Mouse (Mus musculus) gastrocnemius, adult 2 months (tissue): ENCODE data around the gene Nfe2l2. TPM values are rescaled to one million over a fixed set of nuclear protein-coding genes. Genes with fewer than 3 reads are reported as not detected.
A peak's percentile ranks its signal among the peaks of the same experiment; 100 is the strongest.

ENCODE experiments used
- DNase-seq: peaks from one replicate; pipeline ENCODE4 v3.0.0; 2022
- H3K27ac ChIP-seq: fragments of 200-600 bp; 2 replicates; pipeline ENCODE4 v1.8.1; 2022; ENCODE audit warnings: mild to moderate bottlenecking
- H3K4me3 ChIP-seq: fragments of 200-600 bp; 2 replicates; pipeline ENCODE4 v1.8.1; 2022; ENCODE audit warnings: mild to moderate bottlenecking, moderate library complexity
- CTCF ChIP-seq: fragments of 200-600 bp; IDR thresholded peaks from 2 replicates; pipeline ENCODE4 v1.8.1; 2022; ENCODE audit warnings: antibody characterized with exemption, mild to moderate bottlenecking, moderate library complexity
- intact Hi-C: fragments of 180-260 bp; cut with DNase I; formaldehyde crosslinking; loops from one replicate; pipeline ENCODE4 v1.15.1; 2025
- total RNA-seq, 2 experiments: library from RNA; stranded (reverse); gene quantifications; 2 replicates each; pipeline ENCODE4 v1.2.3; 2021

The Nfe2l2 gene
- total RNA-seq, 2 experiments from 2014 or later: 32.9 to 41.0 TPM

- no peak for DNase-seq
- TF ChIP-seq CTCF: peak; percentile 4; the same call in 1 of the 2 replicates
- H3K27ac ChIP-seq: no peak overlapping the region
- no peak overlapping the region for H3K4me3 ChIP-seq
- intact Hi-C loops: no loop called here
These were observed 33.8 kb downstream of the Nfe2l2 start for GRCm38 (mm10) chr2:75670446-75671336.

- no peak for DNase-seq
- Histone ChIP-seq H3K27ac (no peak overlapping the region), H3K4me3 (no peak overlapping the region)
- TF ChIP-seq CTCF: no peak
- intact Hi-C loops: no loop called here
These were observed 34.7 kb downstream of the Nfe2l2 start for GRCm38 (mm10) chr2:75669491-75670445.

DNA sequence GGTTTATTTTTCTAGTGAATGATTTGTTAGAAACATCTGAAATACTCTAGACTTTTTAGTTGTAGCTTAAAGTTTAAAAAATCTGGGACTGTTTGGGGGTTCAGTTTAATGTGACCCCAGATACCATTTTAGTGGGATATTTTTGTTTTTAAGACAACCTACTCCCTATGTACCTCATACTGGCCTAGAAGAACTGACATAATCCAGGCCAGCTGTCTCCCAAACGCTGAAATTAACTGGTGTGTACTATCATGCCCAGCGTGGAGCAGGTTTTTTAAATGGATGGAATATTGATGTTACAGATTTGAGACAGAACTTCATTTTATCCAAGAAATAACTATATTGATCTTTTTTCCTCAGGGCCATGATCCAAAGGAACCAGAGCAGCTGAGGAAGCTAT lies 43.3 kb downstream of the Nfe2l2 start:
- no peak for TF ChIP-seq CTCF
- intact Hi-C loops: no loop called here
- peak overlapping the region; percentile 74 for H3K4me3 ChIP-seq
- DNase-seq: no peak
- H3K27ac ChIP-seq: peak overlapping the region; percentile 99; the same call in 1 of the 2 replicates

DNA sequence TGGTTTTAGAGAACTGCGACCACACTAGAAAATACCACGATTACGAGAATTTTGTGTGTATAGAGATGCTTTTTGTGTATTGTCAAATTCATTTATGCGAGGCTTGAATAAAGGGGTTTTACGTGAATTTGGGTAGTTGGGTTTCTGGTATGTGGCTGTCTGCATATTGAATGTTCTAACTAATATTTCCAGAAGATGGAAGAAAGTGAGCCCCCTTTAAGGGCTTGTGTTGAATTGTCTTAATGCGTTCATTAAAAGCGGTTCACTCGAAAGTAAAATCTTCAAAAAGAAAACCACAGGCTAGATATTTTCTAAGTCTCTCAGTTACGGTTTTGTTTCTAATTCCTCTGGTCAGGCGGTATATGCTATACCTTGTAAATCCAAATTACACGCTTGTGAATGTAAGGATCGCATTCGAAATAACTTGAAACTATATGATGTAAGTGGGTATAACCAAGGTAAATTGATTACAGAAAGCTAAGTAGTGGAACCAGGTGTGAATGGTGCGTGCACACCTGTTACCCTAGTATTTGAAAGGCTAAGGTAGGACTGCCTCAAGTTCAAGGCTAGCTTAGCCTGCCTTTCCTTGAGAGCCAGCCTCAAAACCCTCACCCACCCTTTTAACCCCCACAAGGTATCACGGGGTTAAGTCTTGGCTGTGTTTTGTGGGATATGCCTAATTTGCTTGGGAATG lies 44.0 kb downstream of the Nfe2l2 start:
- intact Hi-C loops: no loop called here
- peak overlapping the region; percentile 74 for H3K4me3 ChIP-seq
- H3K27ac ChIP-seq: peak overlapping the region; percentile 99
- no peak for TF ChIP-seq CTCF
- no peak for DNase-seq

- Histone ChIP-seq H3K4me3 (peak overlapping the region; percentile 74), H3K27ac (peak overlapping the region; percentile 99)
- TF ChIP-seq CTCF: no peak; the same call in 1 of the 2 replicates
- DNase-seq: peak; percentile 98
- intact Hi-C loops: loop anchor here (1.0 to 5.0 kb wide), 3 partner anchors 23 to 52 kb away; partner anchors contain the start of gene Nfe2l2
These were observed 44.8 kb downstream of the Nfe2l2 start for GRCm38 (mm10) chr2:75659629-75659960.

DNA sequence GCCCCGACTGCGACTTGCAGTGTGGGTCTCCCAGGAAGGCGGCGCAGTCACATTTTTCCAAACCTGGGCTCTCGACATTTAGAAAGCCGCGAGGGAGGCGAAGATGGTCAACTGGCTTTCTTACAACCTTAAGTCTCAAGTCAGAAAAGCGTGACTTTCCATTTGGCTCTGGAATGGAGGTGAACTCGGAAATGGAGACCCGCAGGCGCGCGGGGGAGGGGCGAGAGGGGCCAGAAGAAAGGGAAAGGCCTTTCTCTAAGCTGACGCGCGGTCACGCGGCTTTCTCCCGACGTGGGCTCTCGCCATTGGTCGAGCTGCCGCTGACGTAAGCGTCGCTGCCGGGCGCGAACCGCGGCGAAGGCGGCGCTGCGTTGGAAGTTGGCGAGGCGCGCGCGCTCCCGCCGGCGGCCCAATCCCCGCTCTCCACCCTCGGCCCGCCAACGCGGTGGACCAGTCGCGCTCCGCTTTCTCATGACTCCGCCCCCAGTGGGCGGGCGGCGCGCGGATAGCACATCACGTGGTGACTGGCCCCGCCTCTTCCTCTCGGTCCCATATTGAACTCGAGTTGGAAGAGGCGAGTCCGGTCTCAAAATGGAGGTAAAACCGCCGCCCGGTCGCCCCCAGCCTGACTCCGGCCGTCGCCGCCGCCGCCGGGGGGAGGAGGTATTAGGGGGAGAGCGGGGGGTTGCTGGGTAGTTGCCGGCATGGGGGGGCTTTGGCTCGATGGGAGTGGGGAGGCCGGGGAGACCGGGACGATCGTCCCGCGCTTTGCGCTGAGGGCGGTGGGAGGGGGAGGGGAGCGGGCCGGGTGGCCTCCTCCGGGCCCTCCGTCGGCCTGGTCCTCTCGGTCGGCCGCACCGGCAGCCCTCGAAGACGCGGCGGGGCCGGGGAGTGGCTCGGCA lies 45.5 kb downstream of the Nfe2l2 start, which contains the start of gene Hnrnpa3:
Hnrnpa3 (plus strand) TSS at position 535 of the 902 bp plus-strand sequence.
- peak; percentile 100 for DNase-seq
- peak; percentile 13; the same call in 1 of the 2 replicates for TF ChIP-seq CTCF
- intact Hi-C loops: loop anchor here (1.0 to 5.0 kb wide), 3 partner anchors 24 to 52 kb away; partner anchors contain the start of gene Nfe2l2
- peak within 1 kb of the TSS; percentile 74 for H3K4me3 ChIP-seq
- H3K27ac ChIP-seq: peak within 1 kb of the TSS; percentile 99

DNA sequence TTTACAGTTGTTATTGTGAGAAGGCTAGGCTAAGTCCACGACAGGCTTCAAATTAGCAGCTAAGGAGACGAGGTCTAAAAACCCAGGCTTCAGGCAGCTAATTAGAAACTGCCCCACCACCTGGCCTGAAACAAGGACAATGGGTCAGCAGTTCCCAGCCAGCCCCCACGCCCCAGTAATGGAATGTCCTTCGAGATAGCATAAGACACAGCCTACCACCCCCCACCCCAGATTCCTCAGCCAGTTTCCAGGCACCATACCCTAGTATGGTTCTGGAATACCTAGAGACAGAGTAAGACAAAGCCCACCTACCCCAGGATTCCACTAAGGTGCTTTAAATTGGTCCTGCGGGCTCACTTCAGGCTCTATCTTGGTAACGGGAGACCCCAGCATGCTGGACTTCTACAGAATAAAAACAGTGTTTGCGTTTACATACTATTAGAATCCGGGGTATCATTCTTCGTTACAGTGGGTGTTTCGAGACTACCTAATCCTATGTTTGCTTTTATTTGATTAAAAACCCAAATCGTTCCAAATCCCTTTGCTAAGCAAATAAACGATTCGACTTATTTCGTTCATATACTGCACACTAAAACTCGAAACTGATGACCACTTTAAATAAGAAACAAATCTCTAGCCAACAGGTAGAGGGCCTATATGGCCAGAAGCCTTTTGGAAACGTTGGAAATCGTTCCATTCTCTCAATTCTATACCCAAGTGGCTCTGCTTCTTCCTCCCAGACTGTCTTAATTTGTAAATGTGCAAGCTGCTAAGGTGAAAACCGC lies 46.3 kb downstream of the Nfe2l2 start:
- Histone ChIP-seq H3K27ac (peak overlapping the region; percentile 99), H3K4me3 (peak overlapping the region; percentile 74)
- intact Hi-C loops: loop anchor here (2.0 to 5.0 kb wide), 2 partner anchors 25 to 51 kb away; no protein-coding TSS in a partner anchor
- no peak for DNase-seq
- TF ChIP-seq CTCF: no peak

DNA sequence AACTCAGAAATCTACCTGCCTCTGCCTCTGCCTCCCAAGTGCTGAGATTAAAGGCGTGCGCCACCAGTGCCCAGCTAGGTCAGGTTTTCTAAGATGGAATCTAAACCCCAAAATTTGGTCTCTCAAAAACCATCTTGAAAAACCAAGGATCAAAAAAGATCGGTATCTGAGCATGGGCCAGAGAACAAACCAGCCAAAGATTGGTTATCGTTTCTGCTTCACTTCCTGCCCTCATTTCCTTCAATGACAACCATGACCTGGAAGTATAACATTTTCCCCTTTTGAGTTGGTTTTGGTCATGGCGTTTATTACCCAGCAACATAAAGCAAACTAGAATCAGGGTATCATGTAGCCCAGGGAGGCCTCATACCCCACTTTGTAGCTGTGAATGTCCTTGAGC lies 47.5 kb downstream of the Nfe2l2 start:
- no peak overlapping the region; the same call in 1 of the 2 replicates for H3K27ac ChIP-seq
- intact Hi-C loops: loop anchor here (5.0 kb wide), 1 partner anchor 50 kb away; no protein-coding TSS in a partner anchor
- DNase-seq: no peak
- H3K4me3 ChIP-seq: no peak overlapping the region
- no peak for TF ChIP-seq CTCF

- intact Hi-C loops: loop anchor here (5.0 kb wide), 1 partner anchor 47 kb away; no protein-coding TSS in a partner anchor
- DNase-seq: no peak
- H3K4me3 ChIP-seq: no peak overlapping the region
- TF ChIP-seq CTCF: no peak
- no peak overlapping the region for H3K27ac ChIP-seq
These were observed 49.8 kb downstream of the Nfe2l2 start for GRCm38 (mm10) chr2:75654679-75655078.

- intact Hi-C loops: no loop called here
- Histone ChIP-seq H3K27ac (no peak overlapping the region), H3K4me3 (no peak overlapping the region)
- no peak for TF ChIP-seq CTCF
- DNase-seq: no peak
These were observed 51.3 kb downstream of the Nfe2l2 start for GRCm38 (mm10) chr2:75653150-75653549.
